Mouse (Mus musculus) Patski (cell line): ENCODE data around the gene Usp2. TPM values are rescaled to one million over a fixed set of nuclear protein-coding genes. Genes with fewer than 3 reads are reported as not detected.

ENCODE experiments used
- ATAC-seq: fragments of 100-300 bp; one replicate; pipeline ENCODE4 v1.8.0; 2021
- CTCF ChIA-PET: fragments of 350-600 bp; sonication (Branson Sonifier 250); formaldehyde crosslinking; loops from one replicate; lab custom pipeline; 2022; ENCODE audit warnings: inconsistent platforms; lab: Charles Lee
- POLR2A ChIA-PET: fragments of 350-600 bp; sonication (Branson Sonifier 250); formaldehyde crosslinking; loops from one replicate; lab custom pipeline; 2022; ENCODE audit warnings: antibody characterized with exemption, inconsistent platforms; lab: Charles Lee
- DNase-seq: peaks from one replicate; pipeline ENCODE4 v3.0.0-alpha.2; 2011; ENCODE audit warnings: low read depth, low spot score
- H3K27me3 ChIP-seq: fragments of 371-371 bp; one replicate; pipeline ENCODE4 v1.5.1; 2021
- CTCF ChIP-seq: fragments of 100-300 bp; IDR thresholded peaks from one replicate; pipeline ENCODE4 v1.5.1; 2021
- in situ Hi-C: fragments of 300-500 bp; cut with MboI; formaldehyde crosslinking; loops from 3 replicates; pipeline ENCODE4 v1.11.1; 2018; ENCODE audit warnings: low pct_unique_long_range_greater_than_20kb, mixed read lengths
- polyA plus RNA-seq: library from polyadenylated mRNA; unstranded; gene quantifications from one replicate; pipeline ENCODE4 v1.2.3, GENCODE M21; 2021

The Usp2 gene
- polyA plus RNA-seq, 1 experiment from 2014 or later: 1.7 TPM

- in situ Hi-C loops: no loop called here
- ATAC-seq: no peak
- no peak for DNase-seq
- ChIA-PET CTCF (interaction anchor here (0.8 to 1.3 kb wide), 2 partner anchors 26 to 47 kb away, joined by 3 to 4 read pairs; no protein-coding TSS in a partner anchor), POLR2A (no interaction called here)
- no peak for TF ChIP-seq CTCF
- no peaks in the 10 kb centered on the region for H3K27me3 ChIP-seq
These were observed 47.6 kb downstream of the Usp2 start for GRCm38 (mm10) chr9:44114453-44114852.

DNA sequence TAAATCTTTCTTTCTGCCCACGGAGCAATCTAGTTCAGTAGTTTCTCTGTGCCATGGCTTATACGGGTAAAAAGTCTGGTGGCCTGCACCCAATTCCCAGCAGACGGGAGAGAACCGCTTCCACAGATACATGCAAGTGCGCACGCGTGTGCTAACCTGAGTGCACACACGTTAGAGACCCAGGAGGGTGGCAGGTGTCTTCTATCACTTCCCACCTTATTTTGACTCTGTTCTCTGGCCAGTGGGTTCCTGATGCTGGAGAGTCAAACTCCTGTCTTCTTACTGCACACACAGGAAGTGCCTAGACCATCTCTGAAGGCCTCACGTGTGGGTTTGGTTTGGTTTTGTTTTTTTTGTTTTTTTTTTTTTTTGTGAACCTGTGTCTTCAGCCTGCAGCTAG lies 48.8 kb downstream of the Usp2 start:
- in situ Hi-C loops: no loop called here
- POLR2A ChIA-PET: interaction anchor here (0.5 to 0.6 kb wide), 2 partner anchors 9 to 160 kb away, joined by 3 to 4 read pairs; no protein-coding TSS in a partner anchor
- no peaks in the 10 kb centered on the region for H3K27me3 ChIP-seq
- CTCF ChIA-PET: interaction anchor here (0.9 to 1.1 kb wide), 2 partner anchors 33 to 84 kb away, joined by 3 read pairs; no protein-coding TSS in a partner anchor
- DNase-seq (no peak), ATAC-seq (no peak)
- TF ChIP-seq CTCF: no peak

GRCm38 (mm10) chr9:44116182-44116581 lies 49.4 kb downstream of the Usp2 start:
- CTCF ChIA-PET: interaction anchor here (0.9 to 1.1 kb wide), 2 partner anchors 33 to 84 kb away, joined by 3 read pairs; no protein-coding TSS in a partner anchor
- no peak for ATAC-seq
- no peak for DNase-seq
- in situ Hi-C loops: no loop called here
- no peaks in the 10 kb centered on the region for H3K27me3 ChIP-seq
- peak; percentile 34 for TF ChIP-seq CTCF
- POLR2A ChIA-PET: no interaction called here

- no peak for ATAC-seq
- DNase-seq: no peak
- TF ChIP-seq CTCF: peak; percentile 74
- in situ Hi-C loops: no loop called here
- POLR2A ChIA-PET: no interaction called here
- no peaks in the 10 kb centered on the region for H3K27me3 ChIP-seq
- CTCF ChIA-PET: interaction anchor here (0.7 to 1.7 kb wide), 9 partner anchors 10 to 135 kb away, joined by 3 to 5 read pairs (median 3); no protein-coding TSS in a partner anchor
These were observed 52.2 kb downstream of the Usp2 start for GRCm38 (mm10) chr9:44119011-44119410.

- POLR2A ChIA-PET: no interaction called here
- H3K27me3 ChIP-seq: no peaks in the 10 kb centered on the region
- no peak for ATAC-seq
- no peak for DNase-seq
- in situ Hi-C loops: loop anchor here (10.0 kb wide), 1 partner anchor 115 kb away; the partner anchor contains the start of gene Cbl
- TF ChIP-seq CTCF: no peak
- CTCF ChIA-PET: interaction anchor here (0.7 to 1.7 kb wide), 7 partner anchors 11 to 136 kb away, joined by 3 to 5 read pairs (median 3); no protein-coding TSS in a partner anchor
These were observed 53.2 kb downstream of the Usp2 start for GRCm38 (mm10) chr9:44119948-44120465.

GRCm38 (mm10) chr9:44124317-44124716 lies 57.5 kb downstream of the Usp2 start:
- POLR2A ChIA-PET: interaction anchor here (0.6 kb wide), 1 partner anchor 11 kb away, joined by 4 read pairs; no protein-coding TSS in a partner anchor
- in situ Hi-C loops: loop anchor here (10.0 kb wide), 1 partner anchor 110 kb away; the partner anchor contains the start of gene Cbl
- CTCF ChIA-PET: interaction anchor here (1.0 to 2.2 kb wide), 2 partner anchors 15 to 140 kb away, joined by 3 to 12 read pairs; no protein-coding TSS in a partner anchor
- ATAC-seq: no peak
- no peaks in the 10 kb centered on the region for H3K27me3 ChIP-seq
- no peak for DNase-seq
- TF ChIP-seq CTCF: peak; percentile 74

- H3K27me3 ChIP-seq: no peaks in the 10 kb centered on the region
- ChIA-PET POLR2A (interaction anchor here (0.6 kb wide), 1 partner anchor 10 kb away, joined by 4 read pairs; no protein-coding TSS in a partner anchor), CTCF (interaction anchor here (1.0 to 2.2 kb wide), 2 partner anchors 141 to 143 kb away, joined by 3 to 12 read pairs; partner anchors contain the start of gene Nlrx1)
- no peak for TF ChIP-seq CTCF
- ATAC-seq (no peak), DNase-seq (no peak)
- in situ Hi-C loops: loop anchor here (10.0 kb wide), 1 partner anchor 110 kb away; the partner anchor contains the start of gene Cbl
These were observed 58.2 kb downstream of the Usp2 start for GRCm38 (mm10) chr9:44125026-44125425.

DNA sequence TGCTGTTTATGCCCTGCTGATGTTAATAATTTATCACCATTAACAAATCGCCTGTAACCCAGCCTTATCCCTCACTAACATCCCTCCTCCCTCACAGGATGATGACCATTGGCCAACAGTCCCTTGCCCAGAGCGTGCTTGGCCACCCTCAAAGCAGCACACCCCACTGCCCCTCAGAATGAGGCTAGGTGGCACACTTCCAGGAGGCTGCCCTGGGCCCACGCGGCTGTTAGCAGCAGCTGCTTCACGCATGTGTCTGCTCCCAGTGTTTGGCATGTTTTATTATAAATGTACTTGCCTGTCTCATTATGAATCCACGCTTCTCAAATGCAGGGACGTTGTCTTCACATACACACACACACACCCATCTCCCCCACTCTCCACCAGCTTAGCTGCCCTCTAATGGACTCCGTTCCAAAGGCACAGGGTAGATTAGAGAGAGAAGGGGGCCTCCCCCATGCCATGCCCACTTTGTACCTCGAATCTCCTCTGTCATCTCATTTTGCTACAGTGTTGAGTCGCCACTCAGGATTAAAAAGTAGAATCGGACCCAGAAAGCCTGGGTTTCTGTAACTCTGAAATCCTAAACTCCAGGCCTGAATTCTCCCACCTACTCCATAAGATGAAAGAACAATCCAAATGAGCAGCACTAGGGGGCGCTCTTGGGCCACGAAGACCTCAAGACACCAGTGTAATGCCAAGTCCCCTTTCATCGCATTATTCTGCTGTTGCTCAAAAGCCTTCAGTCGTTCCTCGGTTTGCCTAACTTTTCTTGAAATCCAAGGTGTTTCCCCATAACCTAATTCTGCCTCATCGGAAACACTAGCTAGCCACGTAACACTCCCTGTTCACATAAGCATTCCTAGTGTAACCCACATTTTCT lies 59.0 kb downstream of the Usp2 start:
- POLR2A ChIA-PET: interaction anchor here (1.3 kb wide), 1 partner anchor 98 kb away, joined by 3 read pairs; no protein-coding TSS in a partner anchor
- no peak for TF ChIP-seq CTCF
- CTCF ChIA-PET: interaction anchor here (1.0 to 2.2 kb wide), 6 partner anchors 10 to 142 kb away, joined by 3 to 12 read pairs (median 4); partner anchors contain the start of genes Cbl and Nlrx1
- no peaks in the 10 kb centered on the region for H3K27me3 ChIP-seq
- no peak for ATAC-seq
- peak; percentile 34 for DNase-seq
- in situ Hi-C loops: loop anchor here (10.0 kb wide), 1 partner anchor 109 kb away; the partner anchor contains the start of gene Cbl

- ATAC-seq (no peak), DNase-seq (no peak)
- H3K27me3 ChIP-seq: no peaks in the 10 kb centered on the region
- POLR2A ChIA-PET: interaction anchor here (0.6 to 1.3 kb wide), 3 partner anchors 97 to 572 kb away, joined by 3 to 4 read pairs (median 3); no protein-coding TSS in a partner anchor
- in situ Hi-C loops: loop anchor here (10.0 kb wide), 1 partner anchor 108 kb away; the partner anchor contains the start of gene Cbl
- TF ChIP-seq CTCF: no peak
- CTCF ChIA-PET: interaction anchor here (1.0 to 1.6 kb wide), 4 partner anchors 9 to 108 kb away, joined by 3 to 5 read pairs (median 4); partner anchors contain the start of gene Cbl
These were observed 59.9 kb downstream of the Usp2 start for GRCm38 (mm10) chr9:44126746-44127145.
